Mouse (Mus musculus) small intestine, adult 2 months (tissue): ENCODE results near the gene Mcam.

Experiments used
- CTCF ChIP-seq: fragments of 200-500 bp; IDR thresholded peaks from 2 replicates; pipeline ENCODE4 v1.5.1; 2012; ENCODE audit warnings: low read depth, mild to moderate bottlenecking, control low read depth, inconsistent platforms, low read length, moderate library complexity, mixed read lengths; ENCODE audit not compliant: insufficient replicate concordance, insufficient read length; ENCODE audit errors: extremely low read depth
- POLR2A ChIP-seq: fragments of 200-500 bp; IDR thresholded peaks from 2 replicates; pipeline ENCODE4 v1.6.1; 2012; ENCODE audit warnings: low read depth, mild to moderate bottlenecking, control low read depth, inconsistent platforms, low read length, moderate library complexity

DNA sequence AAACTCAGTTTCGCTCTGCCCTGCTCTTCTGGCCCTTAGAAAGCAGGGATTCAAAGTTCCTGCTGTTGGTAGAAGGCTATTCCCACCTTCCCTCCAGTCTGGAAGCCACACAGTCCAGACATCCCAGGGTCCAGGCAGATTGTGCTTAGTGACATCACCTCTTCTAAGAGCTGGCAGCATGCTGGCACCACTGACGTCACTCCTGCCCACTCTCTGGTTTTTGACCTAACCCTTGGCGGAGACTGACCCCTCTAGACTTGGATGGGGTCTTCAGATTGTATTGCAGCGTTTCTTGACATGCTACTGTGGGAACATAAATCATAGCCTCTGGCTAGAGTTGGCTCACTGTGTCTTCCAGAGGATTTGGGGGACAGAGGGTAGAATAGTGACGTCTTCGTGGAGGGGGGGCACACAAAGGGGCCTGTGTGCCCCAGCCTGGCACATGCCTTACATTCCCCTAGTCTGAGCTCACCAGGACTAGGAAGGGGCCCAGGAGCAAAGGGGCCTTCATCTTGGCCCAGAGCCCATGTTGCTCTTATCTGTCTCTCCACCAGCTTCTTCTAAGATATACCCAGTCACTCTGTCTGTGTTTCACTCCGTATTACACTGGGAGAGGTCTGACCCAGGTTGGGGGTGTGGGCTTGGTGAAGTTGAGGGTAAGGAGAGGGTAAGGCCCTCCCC, 1.6 kb downstream of the Mcam start:
- TF ChIP-seq POLR2A (no peak), CTCF (no peak)
